Mouse (Mus musculus) adrenal gland, postnatal 14 days (tissue): Measurements from ENCODE around the gene Atp13a2. TPM values are rescaled to one million over a fixed set of nuclear protein-coding genes. Genes with fewer than 3 reads are reported as not detected.

ENCODE experiments used
- DNase-seq: peaks from one replicate; pipeline ENCODE4 v3.0.0; 2021; ENCODE audit warnings: mixed read lengths
- total RNA-seq: library from RNA; stranded (reverse); gene quantifications from 2 replicates; pipeline ENCODE4 v1.2.3, GENCODE M21; 2021

The Atp13a2 gene
- total RNA-seq, 1 experiment from 2014 or later: 28.7 TPM

GRCm38 (mm10) chr4:141033606-141034549 is 47.2 kb downstream of the Atp13a2 start:
- peak; percentile 76 for DNase-seq

GRCm38 (mm10) chr4:141041117-141041516 is 54.4 kb downstream of the Atp13a2 start:
- DNase-seq: peak; percentile 75

- DNase-seq: peak; percentile 76
Observed at GRCm38 (mm10) chr4:141044816-141045215, 58.1 kb downstream of the Atp13a2 start.

GRCm38 (mm10) chr4:141048810-141049475 is 62.3 kb downstream of the Atp13a2 start:
- DNase-seq: no peak

GRCm38 (mm10) chr4:141049476-141049835 is 62.8 kb downstream of the Atp13a2 start:
- DNase-seq: peak; percentile 44

GRCm38 (mm10) chr4:141052442-141052841 is 65.8 kb downstream of the Atp13a2 start:
- DNase-seq: no peak

GRCm38 (mm10) chr4:141053138-141053537 is 66.5 kb downstream of the Atp13a2 start:
- DNase-seq: no peak

- DNase-seq: peak; percentile 37
Observed at GRCm38 (mm10) chr4:141053568-141054161, 67.0 kb downstream of the Atp13a2 start.

Other genes with a start within 250 kb of the Atp13a2 start
- not detected in 2 replicates for gene Padi6, start 244.2 kb upstream of the Atp13a2 start, total RNA-seq
- gene Padi4, start 212.6 kb upstream of the Atp13a2 start, total RNA-seq: 0.75 and 0.85 TPM in 2 replicates
- not detected in 2 replicates for gene Padi3, start 176.2 kb upstream of the Atp13a2 start, total RNA-seq
- not detected in 2 replicates for gene Padi1, start 141.1 kb upstream of the Atp13a2 start, total RNA-seq
- 1.3 and 1.9 TPM in 2 replicates for gene Padi2, start 80.5 kb upstream of the Atp13a2 start, total RNA-seq
- gene Sdhb, start 25.7 kb upstream of the Atp13a2 start, total RNA-seq: 699 and 754 TPM in 2 replicates
- gene Mfap2, start 23.5 kb downstream of the Atp13a2 start, total RNA-seq: 26.0 and 28.6 TPM in 2 replicates
- gene Crocc, start 73.7 kb downstream of the Atp13a2 start, total RNA-seq: 7.1 and 9.8 TPM in 2 replicates
- 45.5 and 56.4 TPM in 2 replicates for gene Necap2, start 91.5 kb downstream of the Atp13a2 start, total RNA-seq
- not detected in 2 replicates for gene Spata21, start 101.5 kb downstream of the Atp13a2 start, total RNA-seq
- gene Szrd1, start 152.9 kb downstream of the Atp13a2 start, total RNA-seq: 105 and 107 TPM in 2 replicates
- gene Fbxo42, start 161.0 kb downstream of the Atp13a2 start, total RNA-seq: 21.7 and 23.5 TPM in 2 replicates
- 1.1 and 1.8 TPM in 2 replicates for gene Rsg1, start 227.1 kb downstream of the Atp13a2 start, total RNA-seq